ENCODE assay signal across 8 mouse cellular contexts in the genomic region with DNA sequence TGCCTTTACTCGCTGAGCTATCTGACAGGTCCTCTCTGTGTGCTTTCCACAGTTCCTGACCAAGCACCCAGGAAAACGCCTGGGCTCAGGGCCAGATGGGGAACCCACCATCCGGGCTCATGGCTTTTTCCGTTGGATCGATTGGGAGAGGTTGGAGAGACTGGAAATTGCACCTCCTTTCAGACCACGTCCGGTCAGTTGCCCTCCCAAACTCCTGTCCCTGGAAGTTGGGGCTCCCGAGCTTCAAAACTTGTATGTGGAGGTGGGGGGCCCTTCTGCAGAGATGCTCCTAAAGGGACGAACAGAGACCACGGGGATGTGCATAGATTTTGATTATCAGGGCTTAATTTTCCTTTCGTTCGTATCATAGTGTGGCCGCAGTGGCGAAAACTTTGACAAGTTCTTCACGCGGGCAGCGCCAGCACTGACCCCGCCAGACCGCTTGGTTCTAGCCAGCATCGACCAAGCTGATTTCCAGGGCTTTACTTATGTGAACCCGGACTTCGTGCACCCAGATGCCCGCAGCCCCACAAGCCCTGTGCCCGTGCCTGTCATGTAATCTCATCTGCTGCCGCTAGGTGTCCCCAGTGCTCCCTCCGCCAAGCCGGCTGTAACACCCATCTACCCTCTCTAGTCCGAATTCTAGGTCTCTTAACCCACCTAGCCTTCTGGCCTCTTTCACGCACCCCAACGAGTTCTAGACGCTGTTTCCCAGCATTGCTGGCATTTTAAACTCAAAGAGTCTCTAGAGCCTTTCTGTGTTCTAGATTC. TPM values are rescaled to one million over a fixed set of nuclear protein-coding genes. Genes with fewer than 3 reads are reported as not detected.
A peak's percentile ranks its signal among the peaks of the same experiment; 100 is the strongest.
DNase-seq lines count a peak whose midpoint lies in the region; ATAC-seq lines count a peak whose summit lies in the region.

No protein-coding gene starts in this region.

- H3K9me3 ChIP-seq in intestine, embryonic 16.5 days (ENCODE audit: control insufficient read depth, low read length): no peaks in the 10 kb centered on the region
- no peaks in the 10 kb centered on the region for H3K9me3 ChIP-seq in midbrain, embryonic 11.5 days (ENCODE audit: control insufficient read depth, low read length)

- no peak overlapping the region for H3K4me3 ChIP-seq in intestine, embryonic 16.5 days (ENCODE audit: low read length)
- no peak overlapping the region for H3K4me3 ChIP-seq in midbrain, embryonic 11.5 days (ENCODE audit: low read depth, low read length)

- H3K4me1 ChIP-seq in intestine, embryonic 16.5 days (ENCODE audit: control insufficient read depth, insufficient read depth, low read length): peaks cover 12% of the 10 kb centered on the region
- H3K4me1 ChIP-seq in midbrain, embryonic 11.5 days (ENCODE audit: control insufficient read depth, insufficient read depth, low read length): peaks cover 12% of the 10 kb centered on the region

- 17% methylated on average over 31 of the region's 31 CpGs for WGBS in intestine, embryonic 16.5 days
- 23% methylated on average over 31 of the region's 31 CpGs for WGBS in midbrain, embryonic 11.5 days

- no peak overlapping the region for H3K9ac ChIP-seq in intestine, embryonic 16.5 days (ENCODE audit: low read depth, low read length)
- no peak overlapping the region for H3K9ac ChIP-seq in midbrain, embryonic 11.5 days (ENCODE audit: low read length)

- H3K4me2 ChIP-seq in intestine, embryonic 16.5 days (ENCODE audit: low read depth, low read length): peak overlapping the region; percentile 30; the same call in 1 of the 2 replicates
- peak overlapping the region; percentile 22; the same call in 1 of the 2 replicates for H3K4me2 ChIP-seq in midbrain, embryonic 11.5 days

- peaks cover 18% of the 10 kb centered on the region for H3K27me3 ChIP-seq in intestine, embryonic 16.5 days (replicated peaks; ENCODE audit: control insufficient read depth, insufficient read depth, low read length)
- H3K27me3 ChIP-seq in midbrain, embryonic 11.5 days (ENCODE audit: control insufficient read depth, insufficient read depth, low read length): 0 out of 2 replicates have a peak, but pooled peaks cover 5% of the 10 kb centered on the region

- intact Hi-C loops in gastrocnemius, postnatal 36 days (cut with DNase I): loop anchor here (2.0 to 5.0 kb wide), 2 partner anchors 47 to 119 kb away; no protein-coding TSS in a partner anchor
- intact Hi-C loops in left cerebral cortex, postnatal 25 days (cut with DNase I): loop anchor here (2.0 kb wide), 1 partner anchor 119 kb away; no protein-coding TSS in a partner anchor

- H3K36me3 ChIP-seq in intestine, embryonic 16.5 days (ENCODE audit: control insufficient read depth, insufficient read depth, low read length): no peaks in the 10 kb centered on the region
- H3K36me3 ChIP-seq in midbrain, embryonic 11.5 days (ENCODE audit: control insufficient read depth, insufficient read depth, low read length): no peaks in the 10 kb centered on the region

- H3K27ac ChIP-seq in intestine, embryonic 16.5 days (ENCODE audit: low read length): no peak overlapping the region
- H3K27ac ChIP-seq in midbrain, embryonic 11.5 days (ENCODE audit: low read depth, low read length): no peak overlapping the region

- peak; percentile 51 for DNase-seq in adrenal gland, adult 8-10 months
- DNase-seq in embryo, embryonic 10.5 days (ENCODE audit: low spot score): peak; percentile 78
- peak; percentile 59 to 73 for DNase-seq in gastrocnemius, postnatal 36 days
- DNase-seq in left cerebral cortex, postnatal 25 days (ENCODE audit: low spot score in 2 of 2): peak; percentile 87
- peak; percentile 97 for DNase-seq in midbrain, embryonic 11.5 days (ENCODE audit: low spot score, missing footprints)
- DNase-seq in right cerebral cortex, postnatal 4 days: peak; percentile 82

- ATAC-seq in intestine, embryonic 16.5 days: peak; percentile 52; the same call in 1 of the 2 replicates
- ATAC-seq in midbrain, embryonic 11.5 days (ENCODE audit: low FRiP score): no peak
- no peak for ATAC-seq in inflammation-experienced regulatory T-cells, adult 6 months

RNA-seq across cellular contexts. Expression of a gene that starts 2.8 kb away (rescaled TPM):
- 10 to 100 TPM in 2 of 4 experiments, 1 to 10 TPM in 2; 9.1 to 25.6 (median 14.2) TPM for total RNA-seq in adrenal gland, adult 8-10 months (2022)
- total RNA-seq in gastrocnemius, postnatal 36 days (2021): 1 to 10 TPM; 9.0 to 9.7 TPM
- polyA plus RNA-seq in intestine, embryonic 16.5 days (2015; fragmentation: Nextera tagmentation; extraction: Ambion mirVana): 0.53 and 1.1 TPM in 2 replicates
- 100 to 1,000 TPM; 169 to 180 TPM for total RNA-seq in left cerebral cortex, postnatal 25 days (2021)
- 4.2 and 4.4 TPM in 2 replicates for polyA plus RNA-seq in midbrain, embryonic 11.5 days (2014; fragmentation: Nextera tagmentation; extraction: Ambion mirVana)
- polyA plus RNA-seq in inflammation-experienced regulatory T-cells, adult 6 months (2017; shearing (Covaris generic)): not detected

RNA-seq across cellular contexts. Expression of a gene that starts 41.0 kb away (rescaled TPM):
- total RNA-seq in adrenal gland, adult 8-10 months (2022): 1 to 10 TPM in 3 of 4 experiments, under 1 TPM in 1; 0.63 to 1.9 (median 1.6) TPM
- 1 to 10 TPM in 1 of 2 experiments, under 1 TPM in 1; 0.99 to 1.2 TPM for total RNA-seq in gastrocnemius, postnatal 36 days (2021)
- polyA plus RNA-seq in intestine, embryonic 16.5 days (2015; fragmentation: Nextera tagmentation; extraction: Ambion mirVana): 0.16 and 0.28 TPM in 2 replicates
- total RNA-seq in left cerebral cortex, postnatal 25 days (2021): 100 to 1,000 TPM; 265 to 294 TPM
- 0.31 and 0.77 TPM in 2 replicates for polyA plus RNA-seq in midbrain, embryonic 11.5 days (2014; fragmentation: Nextera tagmentation; extraction: Ambion mirVana)
- polyA plus RNA-seq in inflammation-experienced regulatory T-cells, adult 6 months (2017; shearing (Covaris generic)): under 1 TPM in 1 of 3 experiments, not detected in 2; 0.82 TPM

RNA-seq across cellular contexts. Expression of a gene that starts 41.1 kb away (rescaled TPM):
- 10 to 100 TPM; 58.4 to 87.4 (median 71.8) TPM for total RNA-seq in adrenal gland, adult 8-10 months (2022)
- 10 to 100 TPM; 26.8 to 30.9 TPM for total RNA-seq in gastrocnemius, postnatal 36 days (2021)
- polyA plus RNA-seq in intestine, embryonic 16.5 days (2015; fragmentation: Nextera tagmentation; extraction: Ambion mirVana): 141 and 148 TPM in 2 replicates
- total RNA-seq in left cerebral cortex, postnatal 25 days (2021): 10 to 100 TPM; 68.0 to 83.2 TPM
- 38.1 and 41.2 TPM in 2 replicates for polyA plus RNA-seq in midbrain, embryonic 11.5 days (2014; fragmentation: Nextera tagmentation; extraction: Ambion mirVana)
- polyA plus RNA-seq in inflammation-experienced regulatory T-cells, adult 6 months (2017; shearing (Covaris generic)): 10 to 100 TPM in 1 of 3 experiments, 1 to 10 TPM in 2; 1.5 to 23.0 (median 4.8) TPM

Comparison
In these comparisons a context has a peak if more than half of its experiments do, and no peak if none do; other contexts are left out.
1. RNA of a gene that starts 2.8 kb away (total RNA-seq): 169 to 180 TPM in left cerebral cortex, postnatal 25 days; 9.1 to 25.6 TPM in adrenal gland, adult 8-10 months and 9.0 to 9.7 TPM in gastrocnemius, postnatal 36 days; every median in the first group is over 4 times any median in the second.
2. RNA of a gene that starts 41.0 kb away (total RNA-seq): 265 to 294 TPM in left cerebral cortex, postnatal 25 days; 0.63 to 1.9 TPM in adrenal gland, adult 8-10 months and 0.99 to 1.2 TPM in gastrocnemius, postnatal 36 days; every median in the first group is over 10 times any median in the second.
3. Peak in every context shown above with its lines, with median percentiles within 50 percentile points of each other: DNase-seq.